Comparison of ENCODE assay signal across 7 mouse cellular contexts in genomic region chr19:42147170-42147768, GRCm38 (mm10). TPM values are rescaled to one million over a fixed set of nuclear protein-coding genes. Genes with fewer than 3 reads are reported as not detected.
DNase-seq lines count a peak whose midpoint lies in the region; ATAC-seq lines count a peak whose summit lies in the region.

Gene Marveld1, plus strand, starts transcription at chr19:42147400.

- WGBS in hindbrain, embryonic 16.5 days, result under 1% methylated on average over 31 of the region's 57 CpGs
- under 1% methylated on average over 54 of the region's 57 CpGs for WGBS in limb, embryonic 15.5 days
- WGBS in midbrain, embryonic 14.5 days, result under 1% methylated on average over 51 of the region's 57 CpGs
- WGBS in stomach, embryonic 16.5 days, result under 1% methylated on average over 41 of the region's 57 CpGs

- peak within 1 kb of the TSS; percentile 87 for H3K4me2 ChIP-seq in hindbrain, embryonic 16.5 days (ENCODE audit: low read length)
- peak within 1 kb of the TSS; percentile 82 for H3K4me2 ChIP-seq in limb, embryonic 15.5 days
- H3K4me2 ChIP-seq in midbrain, embryonic 14.5 days (ENCODE audit: low read length), result peak within 1 kb of the TSS; percentile 83
- peak within 1 kb of the TSS; percentile 81 for H3K4me2 ChIP-seq in stomach, embryonic 16.5 days (ENCODE audit: low read depth, low read length)

- H3K9me3 ChIP-seq in hindbrain, embryonic 16.5 days (ENCODE audit: control insufficient read depth, low read length), result no peaks in the 10 kb centered on the region
- H3K9me3 ChIP-seq in limb, embryonic 15.5 days, result no peaks in the 10 kb centered on the region
- H3K9me3 ChIP-seq in midbrain, embryonic 14.5 days (ENCODE audit: control insufficient read depth, low read length), result no peaks in the 10 kb centered on the region
- no peaks in the 10 kb centered on the region for H3K9me3 ChIP-seq in stomach, embryonic 16.5 days (replicated peaks; ENCODE audit: control insufficient read depth, low read length)

- intact Hi-C loops in gastrocnemius, postnatal 14 days (cut with DNase I; ENCODE audit: low total_unique reads), result no loop called here

- ATAC-seq in hindbrain, embryonic 16.5 days, result peak; percentile 37
- peak; percentile 77 for ATAC-seq in limb, embryonic 15.5 days (ENCODE audit: insufficient number of reproducible peaks, low FRiP score, low TSS enrichment, low read depth)
- peak; percentile 44; the same call in 1 of the 2 replicates for ATAC-seq in midbrain, embryonic 14.5 days (ENCODE audit: low FRiP score, low TSS enrichment)
- ATAC-seq in stomach, embryonic 16.5 days (ENCODE audit: insufficient read depth, low FRiP score), result peak; percentile 84

- H3K4me3 ChIP-seq in hindbrain, embryonic 16.5 days (ENCODE audit: low read length), result peak within 1 kb of the TSS; percentile 67
- peak within 1 kb of the TSS; percentile 77 for H3K4me3 ChIP-seq in limb, embryonic 15.5 days
- peak within 1 kb of the TSS; percentile 48 for H3K4me3 ChIP-seq in midbrain, embryonic 14.5 days (replicated peaks; ENCODE audit: low read depth, low read length)
- H3K4me3 ChIP-seq in stomach, embryonic 16.5 days (replicated peaks; ENCODE audit: low read length), result peak within 1 kb of the TSS; percentile 64

- DNase-seq in adipocyte (ENCODE audit: low spot score), result peak; percentile 93
- DNase-seq in cerebellum, postnatal 14 days, result peak; percentile 44 to 45
- DNase-seq in gastrocnemius, postnatal 14 days, result peak; percentile 86
- peak; percentile 71 for DNase-seq in midbrain, embryonic 14.5 days

- peak within 1 kb of the TSS; percentile 66 for H3K27ac ChIP-seq in hindbrain, embryonic 16.5 days (ENCODE audit: low read depth, low read length)
- H3K27ac ChIP-seq in limb, embryonic 15.5 days, result peak within 1 kb of the TSS; percentile 97
- peak within 1 kb of the TSS; percentile 37; the same call in 1 of the 2 replicates for H3K27ac ChIP-seq in midbrain, embryonic 14.5 days (replicated peaks; ENCODE audit: low read depth, low read length)
- H3K27ac ChIP-seq in stomach, embryonic 16.5 days (ENCODE audit: low read length), result peak within 1 kb of the TSS; percentile 93

- H3K9ac ChIP-seq in hindbrain, embryonic 16.5 days (ENCODE audit: low read depth, low read length), result peak within 1 kb of the TSS; percentile 85
- peak within 1 kb of the TSS; percentile 88 for H3K9ac ChIP-seq in limb, embryonic 15.5 days
- H3K9ac ChIP-seq in midbrain, embryonic 14.5 days (replicated peaks; ENCODE audit: low read length), result peak within 1 kb of the TSS; percentile 72
- H3K9ac ChIP-seq in stomach, embryonic 16.5 days (ENCODE audit: low read length), result peak within 1 kb of the TSS; percentile 94

- H3K27me3 ChIP-seq in hindbrain, embryonic 16.5 days (replicated peaks; ENCODE audit: control insufficient read depth, insufficient read depth, low read length), result peaks cover 7% of the 10 kb centered on the region; the same call in 1 of the 2 replicates
- H3K27me3 ChIP-seq in limb, embryonic 15.5 days, result no peaks in the 10 kb centered on the region
- peaks cover 24% of the 10 kb centered on the region for H3K27me3 ChIP-seq in midbrain, embryonic 14.5 days (ENCODE audit: control insufficient read depth, insufficient read depth, low read length)
- H3K27me3 ChIP-seq in stomach, embryonic 16.5 days (ENCODE audit: control insufficient read depth, insufficient read depth, low read length), result no peaks in the 10 kb centered on the region

- no peaks in the 10 kb centered on the region for H3K36me3 ChIP-seq in hindbrain, embryonic 16.5 days (ENCODE audit: control insufficient read depth, insufficient read depth, low read length)
- peaks cover 13% of the 10 kb centered on the region for H3K36me3 ChIP-seq in limb, embryonic 15.5 days
- no peaks in the 10 kb centered on the region for H3K36me3 ChIP-seq in midbrain, embryonic 14.5 days (ENCODE audit: control insufficient read depth, insufficient read depth, low read length)
- no peaks in the 10 kb centered on the region for H3K36me3 ChIP-seq in stomach, embryonic 16.5 days (ENCODE audit: control insufficient read depth, insufficient read depth, low read length)

- H3K4me1 ChIP-seq in hindbrain, embryonic 16.5 days (ENCODE audit: control insufficient read depth, insufficient read depth, low read depth, low read length), result peaks cover 4% of the 10 kb centered on the region; the same call in 1 of the 2 replicates
- peaks cover 56% of the 10 kb centered on the region for H3K4me1 ChIP-seq in limb, embryonic 15.5 days
- no peaks in the 10 kb centered on the region for H3K4me1 ChIP-seq in midbrain, embryonic 14.5 days (ENCODE audit: control insufficient read depth, insufficient read depth, low read length)
- H3K4me1 ChIP-seq in stomach, embryonic 16.5 days (ENCODE audit: control insufficient read depth, insufficient read depth, low read length), result peaks cover 42% of the 10 kb centered on the region

RNA-seq across cellular contexts. Expression of gene Marveld1, which starts in this region (rescaled TPM):
- total RNA-seq in gastrocnemius, postnatal 14 days (2021), result 10 to 100 TPM; 11.4 to 13.9 TPM
- 1.5 and 2.3 TPM in 2 replicates for polyA plus RNA-seq in hindbrain, embryonic 16.5 days (2015; fragmentation: Nextera tagmentation; extraction: Ambion mirVana)
- polyA plus RNA-seq in limb, embryonic 15.5 days (2015; fragmentation: Nextera tagmentation; extraction: Ambion mirVana), result 15.2 and 16.6 TPM in 2 replicates
- polyA plus RNA-seq in midbrain, embryonic 14.5 days (2014; fragmentation: Nextera tagmentation; extraction: Ambion mirVana), result 1.5 and 1.8 TPM in 2 replicates
- 8.7 and 8.9 TPM in 2 replicates for polyA plus RNA-seq in stomach, embryonic 16.5 days (2015; fragmentation: Nextera tagmentation; extraction: Ambion mirVana)

Comparison
In these comparisons a context has a peak if more than half of its experiments do, and no peak if none do; other contexts are left out.
1. Peak in every context shown above with its lines: DNase-seq, ATAC-seq, H3K4me3 ChIP-seq and H3K27ac ChIP-seq.
2. H3K27ac ChIP-seq: peak in every context shown above with its lines; median percentile 97 in limb, embryonic 15.5 days; 93 in stomach, embryonic 16.5 days; 66 in hindbrain, embryonic 16.5 days; 37 in midbrain, embryonic 14.5 days.